ENCODE assay signal across 8 mouse cellular contexts in genomic region chr2:70471861-70472620, GRCm38 (mm10). TPM values are rescaled to one million over a fixed set of nuclear protein-coding genes. Genes with fewer than 3 reads are reported as not detected.
DNase-seq lines count a peak whose midpoint lies in the region; ATAC-seq lines count a peak whose summit lies in the region.

No protein-coding gene starts in this region.

- under 1% methylated on average over 38 of the region's 48 CpGs for WGBS in embryonic facial prominence, embryonic 14.5 days
- 1% methylated on average over 48 of the region's 48 CpGs for WGBS in liver, embryonic 13.5 days (ENCODE audit: insufficient replicate concordance)
- 1% methylated on average over 47 of the region's 48 CpGs for WGBS in neural tube, embryonic 14.5 days

- no peak for ATAC-seq in embryonic facial prominence, embryonic 14.5 days (ENCODE audit: low read depth)
- no peak for ATAC-seq in liver, embryonic 13.5 days (ENCODE audit: low read depth)
- ATAC-seq in neural tube, embryonic 14.5 days (ENCODE audit: low read depth) = no peak

- H3K4me3 ChIP-seq in embryonic facial prominence, embryonic 14.5 days (ENCODE audit: low read depth, low read length) = peak overlapping the region; percentile 42
- peak overlapping the region; percentile 23 for H3K4me3 ChIP-seq in liver, embryonic 13.5 days (replicated peaks)
- H3K4me3 ChIP-seq in neural tube, embryonic 14.5 days (ENCODE audit: low read depth, low read length) = peak overlapping the region; percentile 29

- peaks cover 73% of the 10 kb centered on the region for H3K27me3 ChIP-seq in embryonic facial prominence, embryonic 14.5 days (replicated peaks; ENCODE audit: control insufficient read depth, insufficient read depth, low read length)
- H3K27me3 ChIP-seq in liver, embryonic 13.5 days = peaks cover 81% of the 10 kb centered on the region
- peaks cover 46% of the 10 kb centered on the region for H3K27me3 ChIP-seq in neural tube, embryonic 14.5 days (ENCODE audit: control insufficient read depth, insufficient read depth, low read length)

- H3K4me1 ChIP-seq in embryonic facial prominence, embryonic 14.5 days (ENCODE audit: control insufficient read depth, insufficient read depth, low read length) = peaks cover 23% of the 10 kb centered on the region
- H3K4me1 ChIP-seq in liver, embryonic 13.5 days (replicated peaks) = peaks cover 25% of the 10 kb centered on the region
- H3K4me1 ChIP-seq in neural tube, embryonic 14.5 days (ENCODE audit: control insufficient read depth, insufficient read depth, low read length) = peaks cover 24% of the 10 kb centered on the region; the same call in 1 of the 2 replicates

- no peaks in the 10 kb centered on the region for H3K9me3 ChIP-seq in embryonic facial prominence, embryonic 14.5 days (ENCODE audit: control insufficient read depth, low read length)
- H3K9me3 ChIP-seq in liver, embryonic 13.5 days (replicated peaks) = no peaks in the 10 kb centered on the region
- no peaks in the 10 kb centered on the region for H3K9me3 ChIP-seq in neural tube, embryonic 14.5 days (ENCODE audit: control insufficient read depth, low read length)

- H3K36me3 ChIP-seq in embryonic facial prominence, embryonic 14.5 days (ENCODE audit: control insufficient read depth, insufficient read depth, low read length) = no peaks in the 10 kb centered on the region
- H3K36me3 ChIP-seq in liver, embryonic 13.5 days = no peaks in the 10 kb centered on the region
- no peaks in the 10 kb centered on the region for H3K36me3 ChIP-seq in neural tube, embryonic 14.5 days (ENCODE audit: control insufficient read depth, insufficient read depth, low read length)

- H3K27ac ChIP-seq in embryonic facial prominence, embryonic 14.5 days (replicated peaks; ENCODE audit: low read depth, low read length) = no peak overlapping the region
- H3K27ac ChIP-seq in liver, embryonic 13.5 days = no peak overlapping the region
- no peak overlapping the region for H3K27ac ChIP-seq in neural tube, embryonic 14.5 days (ENCODE audit: low read depth, low read length)

- H3K4me2 ChIP-seq in embryonic facial prominence, embryonic 14.5 days (ENCODE audit: low read depth, low read length) = peak overlapping the region; percentile 83
- H3K4me2 ChIP-seq in liver, embryonic 13.5 days = peak overlapping the region; percentile 49
- H3K4me2 ChIP-seq in neural tube, embryonic 14.5 days (ENCODE audit: low read depth, low read length) = peak overlapping the region; percentile 56

- DNase-seq in right cerebral cortex, postnatal 25 days = peak; percentile 11
- DNase-seq in right cerebral cortex, adult 2 months (ENCODE audit: low spot score in 2 of 2) = no peak
- DNase-seq in embryonic facial prominence, embryonic 14.5 days (ENCODE audit: low spot score) = peak; percentile 45
- peak; percentile 6 for DNase-seq in induced T-regulatory cell, adult 2 months (ENCODE audit: low read depth)
- DNase-seq in liver, embryonic 13.5 days = no peak
- DNase-seq in natural killer cell, adult 2 months (ENCODE audit: low spot score in 2 of 2) = no peak
- DNase-seq in layer of hippocampus, adult 11-12 months (ENCODE audit: low spot score) = no peak

- H3K9ac ChIP-seq in embryonic facial prominence, embryonic 14.5 days (ENCODE audit: low read depth, low read length) = peak overlapping the region; percentile 57
- no peak overlapping the region for H3K9ac ChIP-seq in liver, embryonic 13.5 days
- H3K9ac ChIP-seq in neural tube, embryonic 14.5 days (replicated peaks; ENCODE audit: low read depth, low read length) = no peak overlapping the region

RNA-seq across cellular contexts. Expression of gene Sp5, which starts 2.7 kb away (rescaled TPM):
- polyA plus RNA-seq in embryonic facial prominence, embryonic 14.5 days (2014; fragmentation: Nextera tagmentation; extraction: Ambion mirVana) = 3.7 and 6.6 TPM in 2 replicates
- 0.48 TPM in 2 replicates for polyA plus RNA-seq in liver, embryonic 13.5 days (2015; fragmentation: Nextera tagmentation; extraction: Ambion mirVana)
- 0.44 and 4.2 TPM in 2 replicates for polyA plus RNA-seq in neural tube, embryonic 14.5 days (2014; fragmentation: Nextera tagmentation; extraction: Ambion mirVana)

RNA-seq across cellular contexts. Expression of gene Erich2, which starts 36.6 kb away (rescaled TPM):
- 4.2 and 6.1 TPM in 2 replicates for polyA plus RNA-seq in embryonic facial prominence, embryonic 14.5 days (2014; fragmentation: Nextera tagmentation; extraction: Ambion mirVana)
- not detected in 2 replicates for polyA plus RNA-seq in liver, embryonic 13.5 days (2015; fragmentation: Nextera tagmentation; extraction: Ambion mirVana)
- 1.0 and 1.2 TPM in 2 replicates for polyA plus RNA-seq in neural tube, embryonic 14.5 days (2014; fragmentation: Nextera tagmentation; extraction: Ambion mirVana)

Comparison
In these comparisons a context has a peak if more than half of its experiments do, and no peak if none do; other contexts are left out.
1. DNase-seq: peak in right cerebral cortex, postnatal 25 days (single experiment), embryonic facial prominence, embryonic 14.5 days (single experiment) and induced T-regulatory cell, adult 2 months (single experiment); none in right cerebral cortex, adult 2 months (0 of 2), liver, embryonic 13.5 days (single experiment), natural killer cell, adult 2 months (0 of 2) and layer of hippocampus, adult 11-12 months (single experiment).
2. Peak in every context shown above with its lines, with median percentiles within 50 percentile points of each other: H3K4me2 ChIP-seq and H3K4me3 ChIP-seq.